Mouse (Mus musculus) monocyte, adult 5-6 weeks (primary cell): Measurements from ENCODE around the gene Gabarapl2. TPM values are rescaled to one million over a fixed set of nuclear protein-coding genes. Genes with fewer than 3 reads are reported as not detected.
A peak's percentile ranks its signal among the peaks of the same experiment; 100 is the strongest.
"Not testable (repeated sequence)": the region's sequence is repeated elsewhere in the genome, so short reads cannot be mapped to it uniquely, and the experiment has no call there.

Source experiments
- ATAC-seq: fragments of 153-309, 156-312 bp; replicated peaks from 2 replicates; pipeline ENCODE4 v1.8.0; 2017; ENCODE audit warnings: mild to moderate bottlenecking; ENCODE audit not compliant: low TSS enrichment, insufficient number of reproducible peaks, severe bottlenecking, poor library complexity, low FRiP score
- total RNA-seq: library from RNA; stranded (forward); fragments of 200-1000, 200-491, 200-594 nt; gene quantifications from 3 replicates; pipeline ENCODE4 v1.2.3, GENCODE M21; 2017

The Gabarapl2 gene
- total RNA-seq, 1 experiment from 2014 or later = 92.1 TPM

GRCm38 (mm10) chr8:111933348-111934076 is 7.0 kb upstream of the Gabarapl2 start, which contains the start of gene Tmem231:
Gene Tmem231, minus strand, starts transcription at chr8:111933881.
- ATAC-seq = peak; percentile 95

- ATAC-seq = no peak
Observed at GRCm38 (mm10) chr8:111934201-111934600, 6.3 kb upstream of the Gabarapl2 start.

GRCm38 (mm10) chr8:111937184-111937583 is 3.3 kb upstream of the Gabarapl2 start:
- ATAC-seq = no peak

GRCm38 (mm10) chr8:111938076-111938985 is 2.2 kb upstream of the Gabarapl2 start:
- not testable (repeated sequence) for ATAC-seq

- peak; percentile 80 for ATAC-seq
Observed at GRCm38 (mm10) chr8:111939516-111940142, 874 bp upstream of the Gabarapl2 start.

GRCm38 (mm10) chr8:111941101-111941454 is 575 bp downstream of the Gabarapl2 start:
- peak; percentile 24 for ATAC-seq

- ATAC-seq = no peak
Observed at GRCm38 (mm10) chr8:111943544-111943943, 3.0 kb downstream of the Gabarapl2 start.

- ATAC-seq = no peak
Observed at GRCm38 (mm10) chr8:111947144-111947543, 6.6 kb downstream of the Gabarapl2 start.

GRCm38 (mm10) chr8:111947954-111948353 is 7.5 kb downstream of the Gabarapl2 start:
- ATAC-seq = no peak

- ATAC-seq = no peak
Observed at GRCm38 (mm10) chr8:111950846-111951245, 10.3 kb downstream of the Gabarapl2 start.

- ATAC-seq = no peak
Observed at GRCm38 (mm10) chr8:111951317-111951716, 10.8 kb downstream of the Gabarapl2 start.

GRCm38 (mm10) chr8:111951936-111952335 is 11.4 kb downstream of the Gabarapl2 start:
- no peak for ATAC-seq

GRCm38 (mm10) chr8:111954844-111955594 is 14.5 kb downstream of the Gabarapl2 start:
- no peak for ATAC-seq

GRCm38 (mm10) chr8:111955879-111956278 is 15.4 kb downstream of the Gabarapl2 start:
- ATAC-seq = no peak

- no peak for ATAC-seq
Observed at GRCm38 (mm10) chr8:111957231-111957630, 16.7 kb downstream of the Gabarapl2 start.

- no peak for ATAC-seq
Observed at GRCm38 (mm10) chr8:111960591-111961321, 20.3 kb downstream of the Gabarapl2 start.

- no peak for ATAC-seq
Observed at GRCm38 (mm10) chr8:111961330-111961729, 20.8 kb downstream of the Gabarapl2 start.

GRCm38 (mm10) chr8:111962589-111962988 is 22.1 kb downstream of the Gabarapl2 start:
- ATAC-seq = no peak
